Mouse (Mus musculus): Measurements from ENCODE around the gene Cacna2d3.

DNA sequence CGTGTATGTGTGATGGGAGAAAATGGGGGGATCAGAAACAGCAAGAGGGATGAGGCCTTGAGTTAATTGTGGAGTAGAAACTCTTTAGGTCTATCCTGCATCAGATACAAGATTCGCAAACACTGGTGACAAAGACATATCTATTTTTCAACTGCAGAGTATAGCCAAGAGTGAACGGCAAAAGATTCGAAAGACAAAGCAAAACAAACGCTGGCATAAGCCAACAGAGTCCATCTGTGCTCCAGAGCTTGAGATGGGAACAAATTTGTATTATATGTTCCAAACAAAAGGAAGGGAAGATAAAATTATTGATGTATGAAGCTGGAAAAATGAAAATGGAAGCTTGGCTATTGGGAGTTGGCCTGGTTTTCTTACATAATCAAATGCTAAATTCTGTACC lies 802.8 kb downstream of the Cacna2d3 start:
- no peak for TF ChIP-seq CTCF (conservative IDR thresholded peaks at IDR 0.05; ENCODE audit: low read length)
- no peak for TF ChIP-seq POU5F1 (IDR thresholded peaks at IDR 0.05; ENCODE audit: borderline replicate concordance, low read length)
- no peak for TF ChIP-seq NANOG (IDR thresholded peaks at IDR 0.05; ENCODE audit: borderline replicate concordance, low read length)

Data from E14TG2a.4 (cell line).